Mouse (Mus musculus) hindbrain, embryonic 11.5 days (tissue): ENCODE measurements around the gene Spg21. TPM values are rescaled to one million over a fixed set of nuclear protein-coding genes. Genes with fewer than 3 reads are reported as not detected.

ENCODE experiments used
- ATAC-seq: fragments of 200-750 bp; cut with Nextera tagmentation; 2 replicates; pipeline ENCODE4 v1.8.0; 2017; ENCODE audit warnings: mild to moderate bottlenecking, moderate TSS enrichment, moderate library complexity; ENCODE audit not compliant: low FRiP score
- DNase-seq: peaks from one replicate; pipeline ENCODE4 v3.0.0-alpha.2; 2015; ENCODE audit warnings: low spot score
- H3K27ac ChIP-seq: fragments of 300-500 bp; sonication (generic); 2 replicates; pipeline ENCODE4 v1.5.1; 2014; ENCODE audit warnings: mild to moderate bottlenecking, low read depth, low read length
- H3K27me3 ChIP-seq: fragments of 300-500 bp; sonication (generic); 2 replicates; pipeline ENCODE4 v1.6.1; 2014; ENCODE audit warnings: mild to moderate bottlenecking, low read length, moderate library complexity, mixed read lengths; ENCODE audit not compliant: control insufficient read depth, insufficient read depth
- H3K36me3 ChIP-seq: fragments of 300-500 bp; sonication (generic); 2 replicates; pipeline ENCODE4 v1.6.1; 2014; ENCODE audit warnings: mild to moderate bottlenecking, low read length, moderate library complexity, mixed read lengths; ENCODE audit not compliant: control insufficient read depth, insufficient read depth
- H3K4me1 ChIP-seq: fragments of 300-500 bp; sonication (generic); replicated peaks from 2 replicates; pipeline ENCODE4 v1.6.1; 2014; ENCODE audit warnings: low read length, mixed read lengths; ENCODE audit not compliant: control insufficient read depth, insufficient read depth
- H3K4me2 ChIP-seq: fragments of 300-500 bp; sonication (generic); replicated peaks from 2 replicates; pipeline ENCODE4 v1.6.1; 2014; ENCODE audit warnings: mild to moderate bottlenecking, low read depth, low read length
- H3K4me3 ChIP-seq: fragments of 300-500 bp; sonication (generic); 2 replicates; pipeline ENCODE4 v1.5.1; 2014; ENCODE audit warnings: low read depth, low read length
- H3K9ac ChIP-seq: fragments of 300-500 bp; sonication (generic); 2 replicates; pipeline ENCODE4 v1.6.1; 2014; ENCODE audit warnings: low read depth, low read length
- H3K9me3 ChIP-seq: fragments of 300-500 bp; sonication (generic); 2 replicates; pipeline ENCODE4 v1.6.1; 2016; ENCODE audit warnings: low read length; ENCODE audit not compliant: control insufficient read depth
- WGBS: fragments of 180-500 bp; shearing (Covaris S2); extraction: QIAGEN DNeasy Blood & Tissue Kit; methylation state at CpG from one replicate; pipeline ENCODE4 v1.1.7; 2014; 5-methylcytosine and 5-hydroxymethylcytosine counted together
- polyA plus RNA-seq: library from polyadenylated mRNA; unstranded; fragments of >200 nt; fragmentation: Nextera tagmentation; extraction: Ambion mirVana; gene quantifications from 2 replicates; pipeline ENCODE4 v1.2.1, GENCODE M21; 2014

Gene Spg21
- polyA plus RNA-seq, 1 experiment from 2014 or later, result 131 TPM

GRCm38 (mm10) chr9:65492851-65493250 is 32.1 kb downstream of the Spg21 start:
- Histone ChIP-seq H3K9me3 (no peaks in the 10 kb centered on the region), H3K36me3 (no peaks in the 10 kb centered on the region), H3K9ac (no peak overlapping the region), H3K4me2 (no peak overlapping the region), H3K27ac (no peak overlapping the region), H3K4me1 (no peaks in the 10 kb centered on the region), H3K27me3 (no peaks in the 10 kb centered on the region), H3K4me3 (no peak overlapping the region)
- DNase-seq (no peak), ATAC-seq (no peak)
- 95% methylated on average over 4 of the region's 4 CpGs for WGBS

- no peak overlapping the region for H3K9ac ChIP-seq
- H3K4me2 ChIP-seq, result no peak overlapping the region
- 66% methylated on average over 8 of the region's 8 CpGs for WGBS
- DNase-seq (peak; percentile 41), ATAC-seq (no peak)
- no peak overlapping the region for H3K27ac ChIP-seq
- no peaks in the 10 kb centered on the region for H3K9me3 ChIP-seq
- H3K4me3 ChIP-seq, result no peak overlapping the region
- H3K4me1 ChIP-seq, result no peaks in the 10 kb centered on the region
- H3K36me3 ChIP-seq, result no peaks in the 10 kb centered on the region
- H3K27me3 ChIP-seq, result no peaks in the 10 kb centered on the region
These were observed 41.4 kb downstream of the Spg21 start for GRCm38 (mm10) chr9:65502146-65502545.

- no peak overlapping the region for H3K4me2 ChIP-seq
- no peak overlapping the region for H3K4me3 ChIP-seq
- ATAC-seq, result no peak
- H3K4me1 ChIP-seq, result no peaks in the 10 kb centered on the region
- no peaks in the 10 kb centered on the region for H3K27me3 ChIP-seq
- DNase-seq, result no peak
- H3K9me3 ChIP-seq, result no peaks in the 10 kb centered on the region
- no peaks in the 10 kb centered on the region for H3K36me3 ChIP-seq
- 86% methylated on average over 21 of the region's 21 CpGs for WGBS
- no peak overlapping the region for H3K9ac ChIP-seq
- H3K27ac ChIP-seq, result no peak overlapping the region
These were observed 42.2 kb downstream of the Spg21 start for GRCm38 (mm10) chr9:65502721-65503505.

- Histone ChIP-seq H3K4me1 (no peaks in the 10 kb centered on the region), H3K9me3 (no peaks in the 10 kb centered on the region), H3K27me3 (no peaks in the 10 kb centered on the region), H3K36me3 (no peaks in the 10 kb centered on the region), H3K4me3 (no peak overlapping the region), H3K9ac (no peak overlapping the region), H3K4me2 (no peak overlapping the region), H3K27ac (no peak overlapping the region)
- DNase-seq (no peak), ATAC-seq (no peak)
- 80% methylated on average over 7 of the region's 7 CpGs for WGBS
These were observed 47.7 kb downstream of the Spg21 start for GRCm38 (mm10) chr9:65508449-65508848.

GRCm38 (mm10) chr9:65512520-65512919 is 51.8 kb downstream of the Spg21 start:
- Histone ChIP-seq H3K4me3 (no peak overlapping the region), H3K27me3 (no peaks in the 10 kb centered on the region), H3K9me3 (no peaks in the 10 kb centered on the region), H3K4me2 (no peak overlapping the region), H3K9ac (no peak overlapping the region), H3K27ac (no peak overlapping the region), H3K4me1 (no peaks in the 10 kb centered on the region), H3K36me3 (no peaks in the 10 kb centered on the region)
- ATAC-seq, result no peak
- 84% methylated on average over 3 of the region's 3 CpGs for WGBS
- no peak for DNase-seq

- Histone ChIP-seq H3K4me2 (no peak overlapping the region), H3K4me1 (no peaks in the 10 kb centered on the region), H3K9me3 (no peaks in the 10 kb centered on the region), H3K9ac (no peak overlapping the region), H3K36me3 (no peaks in the 10 kb centered on the region), H3K4me3 (no peak overlapping the region), H3K27ac (no peak overlapping the region), H3K27me3 (no peaks in the 10 kb centered on the region)
- WGBS, result 76% methylated on average over 8 of the region's 8 CpGs
- no peak for DNase-seq
- no peak for ATAC-seq
These were observed 53.7 kb downstream of the Spg21 start for GRCm38 (mm10) chr9:65514431-65514830.

GRCm38 (mm10) chr9:65514851-65515261 is 54.1 kb downstream of the Spg21 start:
- ATAC-seq, result no peak

GRCm38 (mm10) chr9:65519807-65520504 is 59.2 kb downstream of the Spg21 start, which contains the start of gene Ankdd1a:
Gene Ankdd1a, minus strand, starts transcription at chr9:65520193.
- no peaks in the 10 kb centered on the region for H3K27me3 ChIP-seq
- H3K27ac ChIP-seq, result no peak within 1 kb of the TSS
- DNase-seq (peak; percentile 61), ATAC-seq (peak; percentile 67; the same call in 1 of the 2 replicates)
- no peaks in the 10 kb centered on the region for H3K36me3 ChIP-seq
- H3K4me3 ChIP-seq, result peak within 1 kb of the TSS; percentile 19
- no peaks in the 10 kb centered on the region for H3K9me3 ChIP-seq
- H3K4me2 ChIP-seq, result peak within 1 kb of the TSS; percentile 53
- peak within 1 kb of the TSS; percentile 49; the same call in 1 of the 2 replicates for H3K9ac ChIP-seq
- WGBS, result 12% methylated on average over 18 of the region's 25 CpGs
- no peaks in the 10 kb centered on the region for H3K4me1 ChIP-seq

More at GRCm38 (mm10) chr9:65514851-65515261, 54.1 kb downstream of the Spg21 start:
- no peak overlapping the region for H3K27ac ChIP-seq
- WGBS, result 60% methylated on average over 3 of the region's 3 CpGs
- no peaks in the 10 kb centered on the region for H3K27me3 ChIP-seq
- no peak overlapping the region for H3K4me2 ChIP-seq
- H3K9me3 ChIP-seq, result no peaks in the 10 kb centered on the region
- no peak for DNase-seq
- no peak overlapping the region for H3K9ac ChIP-seq
- H3K4me3 ChIP-seq, result no peak overlapping the region
- H3K4me1 ChIP-seq, result no peaks in the 10 kb centered on the region
- no peaks in the 10 kb centered on the region for H3K36me3 ChIP-seq
